Mouse (Mus musculus) liver, embryonic 14.5 days (tissue): ENCODE measurements at regions not wholly inside any gene's neighbourhood (a gene's known extent, or its start where the extent isn't known, plus 50 kb on each side); places are given as distances from the start of the nearest gene placed in this dataset.

Source experiments
- CTCF ChIP-seq: IDR thresholded peaks from 2 replicates; pipeline ENCODE4 v1.5.1; 2016; ENCODE audit warnings: antibody characterized with exemption, low read depth, control low read depth
- EP300 ChIP-seq: IDR thresholded peaks from 2 replicates; pipeline ENCODE4 v1.6.1; 2016; ENCODE audit warnings: antibody characterized with exemption, low read depth

GRCm38 (mm10) chr2:161460600-161460999, 351.7 kb upstream of the Chd6 start:
- TF ChIP-seq CTCF = no peak
- no peak for TF ChIP-seq EP300
